Mouse (Mus musculus): ENCODE measurements around the gene Rps25.
A peak's percentile ranks its signal among the peaks of the same experiment; 100 is the strongest.
"Not testable (repeated sequence)": the region's sequence is repeated elsewhere in the genome, so short reads cannot be mapped to it uniquely, and the experiment has no call there.

Gene Rps25

DNA sequence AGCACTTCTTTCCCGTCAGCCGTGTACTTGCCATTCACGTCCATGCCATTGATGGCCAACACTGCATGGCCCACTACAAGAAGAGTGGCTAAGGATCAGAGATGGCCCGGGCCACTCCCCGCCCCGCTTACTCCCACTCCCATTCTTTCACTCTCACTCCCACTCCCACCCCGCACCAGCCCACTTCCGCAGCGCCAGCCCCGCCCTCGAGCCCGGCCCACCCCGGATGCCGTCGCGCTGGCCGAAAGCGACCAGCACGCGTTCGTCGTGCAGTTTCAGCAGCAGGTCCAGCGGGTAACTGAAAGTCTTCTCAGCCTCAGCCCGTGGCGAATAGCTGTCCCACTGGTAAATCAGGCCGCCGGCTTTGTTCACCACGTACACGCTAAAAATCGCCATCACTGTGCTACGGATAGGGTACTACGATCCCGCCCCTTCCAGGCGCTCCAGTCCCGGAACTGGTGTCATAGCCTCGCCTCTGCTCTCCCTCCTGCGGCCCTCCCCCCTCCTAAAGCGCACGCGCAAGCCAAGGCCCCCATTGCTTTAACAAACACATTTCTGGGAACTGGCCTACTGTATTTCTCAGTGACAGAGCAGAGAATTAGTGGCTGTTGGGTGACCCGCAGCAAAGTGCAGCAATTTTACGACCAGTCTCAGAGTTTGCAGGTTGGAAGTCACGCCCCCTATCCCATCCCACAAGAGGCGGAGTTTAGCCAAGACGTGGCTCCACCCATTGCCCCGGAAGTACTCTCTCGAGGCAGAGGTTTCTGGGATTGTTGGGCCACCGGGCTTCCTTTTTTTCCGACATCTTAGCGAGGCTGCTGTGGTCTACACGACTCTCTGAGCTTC lies at the start of gene Rps25, which contains the start of gene Trappc4:
TSS of gene Rps25 (plus strand) at position 234 of the 846 bp plus-strand sequence.
TSS of gene Trappc4 (minus strand) at position 695 of the 846 bp plus-strand sequence.
- peak; percentile 100 for DNase-seq

DNA sequence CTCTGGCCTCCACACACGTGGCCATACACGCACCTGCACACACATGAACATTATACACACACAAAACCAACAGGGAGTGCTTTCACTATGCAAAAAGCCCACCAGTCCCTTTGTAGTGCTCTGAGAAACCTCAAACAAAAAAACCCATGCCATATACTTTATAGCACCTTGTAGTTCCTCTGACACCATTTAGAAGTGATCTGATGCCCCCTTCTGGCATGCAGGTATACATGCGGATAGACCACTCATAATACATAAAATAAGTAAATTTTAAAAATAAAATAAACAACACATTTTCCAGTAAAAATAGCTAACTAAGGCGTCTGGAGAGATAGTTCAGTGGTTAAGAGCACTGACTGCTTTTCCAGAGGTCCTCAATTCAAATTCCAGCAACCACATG lies 49.7 kb upstream of the Rps25 start:
- no peak for DNase-seq

DNA sequence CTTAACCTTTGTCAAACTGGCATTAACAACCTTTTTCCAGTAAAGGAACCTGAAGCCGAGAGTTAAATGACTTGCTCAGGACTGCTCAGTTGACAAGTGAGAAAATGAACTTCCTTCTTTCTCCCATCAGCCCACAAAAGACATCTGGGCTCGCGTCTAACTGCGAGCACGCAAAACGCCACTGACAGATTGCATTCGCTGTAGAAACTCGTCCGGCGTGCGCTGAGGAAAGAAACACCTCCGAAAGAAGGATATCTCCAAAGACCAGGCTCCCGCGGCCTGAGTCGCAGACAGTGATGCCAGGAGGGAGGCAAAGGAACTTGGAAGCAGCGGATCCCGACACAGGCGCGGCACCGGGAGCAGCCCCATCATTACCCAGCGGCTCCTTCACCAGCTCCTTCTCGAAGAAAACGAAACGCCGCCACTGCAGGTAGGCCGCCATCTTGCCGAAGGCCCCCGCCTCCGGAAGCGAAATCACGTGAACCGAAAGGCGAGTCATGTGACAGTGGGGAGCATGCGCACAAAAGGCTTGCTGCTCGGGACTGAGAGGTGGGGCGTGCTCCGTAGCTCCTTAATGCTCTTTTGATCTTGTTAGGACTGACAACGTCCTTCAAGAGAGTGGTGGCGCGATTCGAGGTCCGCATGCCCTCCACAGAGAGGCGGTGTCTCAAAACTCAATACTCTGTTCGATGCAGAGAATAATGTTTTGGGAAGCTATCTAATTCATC lies 45.6 kb upstream of the Rps25 start, which contains the start of gene Vps11:
TSS of gene Vps11 (minus strand) at position 481 of the 728 bp plus-strand sequence.
- DNase-seq = peak; percentile 99

DNA sequence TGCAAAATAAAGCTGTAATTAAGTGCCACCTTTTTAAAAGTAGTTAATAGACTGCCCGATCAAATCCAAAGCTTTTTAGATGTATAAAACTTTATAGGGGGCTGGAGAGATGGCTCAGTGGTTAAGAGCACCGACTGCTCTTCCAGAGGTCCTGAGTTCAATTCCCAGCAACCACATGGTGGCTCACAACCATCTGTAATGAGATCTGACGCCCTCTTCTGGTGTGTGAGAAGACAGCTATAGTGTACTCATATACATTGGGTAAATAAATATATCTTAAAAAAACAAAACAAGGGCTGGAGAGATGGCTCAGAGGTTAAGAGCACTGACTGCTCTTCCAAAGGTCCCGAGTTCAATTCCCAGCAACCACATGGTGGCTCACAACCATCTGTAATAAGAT lies 45.0 kb upstream of the Rps25 start:
- DNase-seq = not testable (repeated sequence)

DNA sequence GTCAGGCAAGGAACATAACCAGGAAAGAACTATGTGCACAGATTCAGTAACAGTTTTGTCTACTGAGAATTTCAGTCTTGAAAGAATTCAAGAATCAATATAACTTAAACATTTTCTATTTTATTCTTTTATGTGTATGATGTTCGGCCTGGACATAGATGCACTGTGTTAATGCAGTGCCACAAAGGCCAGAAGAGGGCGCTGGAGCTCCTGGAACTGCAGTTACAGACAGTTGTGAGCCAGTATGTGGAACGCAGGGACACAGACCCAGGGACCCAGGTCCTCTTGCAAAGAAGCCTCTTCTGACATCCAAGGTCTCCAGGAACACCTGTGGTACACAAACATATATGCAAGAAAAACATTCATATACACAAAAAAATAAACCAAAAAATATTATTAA lies 42.5 kb upstream of the Rps25 start:
- no peak for DNase-seq

GRCm38 (mm10) chr9:44373386-44373785 lies 33.6 kb upstream of the Rps25 start:
- DNase-seq = no peak

- DNase-seq = no peak
These were observed 30.8 kb upstream of the Rps25 start for GRCm38 (mm10) chr9:44376141-44376540.

DNA sequence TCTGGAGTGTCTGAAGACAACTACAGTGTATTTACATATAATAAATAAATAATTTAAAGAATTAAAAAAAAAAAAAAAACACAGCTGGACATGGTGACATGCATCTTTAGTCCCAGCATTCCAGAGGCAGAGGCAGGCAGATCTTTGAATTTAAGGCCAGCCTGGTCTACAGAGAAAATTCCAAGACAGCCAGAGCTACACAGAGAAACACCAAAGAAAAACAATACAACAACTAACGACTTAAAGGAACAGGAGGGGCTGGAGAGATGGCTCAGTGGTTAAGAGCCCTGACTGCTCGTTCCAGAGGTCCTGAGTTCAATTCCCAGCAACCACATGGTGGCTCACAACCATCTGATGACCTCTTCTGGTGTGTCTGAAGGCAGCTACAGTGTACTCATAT lies 29.6 kb upstream of the Rps25 start:
- peak; percentile 61 for DNase-seq

GRCm38 (mm10) chr9:44378153-44378730 lies 28.7 kb upstream of the Rps25 start:
- no peak for DNase-seq

- DNase-seq = peak; percentile 100
These were observed 27.7 kb upstream of the Rps25 start, which contains the start of gene Hyou1 for GRCm38 (mm10) chr9:44379054-44379834. TSS of gene Hyou1 (plus strand) at chr9:44379490.

GRCm38 (mm10) chr9:44379862-44380261 lies 27.1 kb upstream of the Rps25 start:
- DNase-seq = no peak

DNA sequence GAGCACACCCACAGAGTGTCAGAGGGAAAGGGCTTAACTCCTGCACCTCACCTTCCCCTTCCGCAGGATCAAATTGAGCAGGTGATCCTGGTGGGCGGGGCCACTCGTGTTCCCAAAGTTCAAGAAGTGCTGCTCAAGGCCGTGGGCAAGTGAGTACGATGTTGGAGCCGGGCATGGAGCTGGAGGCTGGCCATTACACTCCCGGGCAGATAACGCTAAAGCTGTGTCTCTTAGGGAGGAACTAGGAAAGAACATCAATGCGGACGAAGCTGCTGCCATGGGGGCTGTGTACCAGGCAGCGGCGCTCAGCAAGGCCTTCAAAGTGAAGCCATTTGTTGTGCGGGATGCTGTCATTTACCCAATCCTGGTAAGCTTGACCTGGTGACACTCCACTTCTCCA lies 22.3 kb upstream of the Rps25 start:
- peak; percentile 74 for DNase-seq

DNA sequence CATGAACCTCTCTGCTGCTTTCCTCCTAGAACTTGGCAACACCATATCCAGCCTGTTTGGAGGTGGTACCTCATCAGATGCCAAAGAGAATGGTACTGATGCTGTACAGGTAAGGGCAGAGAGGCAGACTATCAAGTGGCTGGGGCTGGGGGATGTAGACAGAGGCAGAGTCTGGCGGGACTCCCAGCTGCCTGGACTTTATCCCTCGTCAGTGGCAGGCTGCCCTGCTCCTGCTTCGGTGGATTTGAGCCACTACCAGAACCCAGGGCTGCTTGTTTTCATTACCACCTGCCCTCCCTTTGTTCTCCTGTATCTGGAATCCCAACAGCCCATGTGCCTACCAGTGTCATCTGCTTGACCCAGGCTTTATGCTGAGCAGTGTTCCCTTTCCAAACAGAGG lies 19.7 kb upstream of the Rps25 start:
- peak; percentile 80 for DNase-seq

DNA sequence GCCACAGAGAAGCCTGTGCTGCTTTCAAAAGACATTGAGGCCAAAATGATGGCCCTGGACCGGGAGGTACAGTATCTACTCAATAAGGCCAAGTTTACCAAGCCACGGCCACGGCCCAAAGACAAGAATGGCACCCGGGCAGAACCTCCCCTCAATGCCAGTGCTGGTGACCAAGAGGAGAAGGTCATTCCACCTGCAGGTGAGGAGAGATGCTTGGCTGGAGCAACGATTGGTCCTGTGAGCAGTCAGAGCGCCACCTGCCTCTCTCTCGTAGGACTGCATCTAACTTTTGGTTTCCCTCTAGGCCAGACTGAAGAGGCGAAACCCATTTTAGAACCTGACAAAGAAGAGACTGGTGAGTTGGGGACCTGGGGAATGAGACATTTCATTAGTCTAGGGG lies 17.7 kb upstream of the Rps25 start:
- peak; percentile 92 for DNase-seq

GRCm38 (mm10) chr9:44391466-44391865 lies 15.5 kb upstream of the Rps25 start:
- peak; percentile 93 for DNase-seq

- DNase-seq = peak; percentile 100
These were observed 10.1 kb upstream of the Rps25 start, which contains the start of gene Slc37a4 for GRCm38 (mm10) chr9:44396684-44397411. TSS of gene Slc37a4 (plus strand) at chr9:44396852.

GRCm38 (mm10) chr9:44398087-44398486 lies 8.9 kb upstream of the Rps25 start:
- peak; percentile 90 for DNase-seq

DNA sequence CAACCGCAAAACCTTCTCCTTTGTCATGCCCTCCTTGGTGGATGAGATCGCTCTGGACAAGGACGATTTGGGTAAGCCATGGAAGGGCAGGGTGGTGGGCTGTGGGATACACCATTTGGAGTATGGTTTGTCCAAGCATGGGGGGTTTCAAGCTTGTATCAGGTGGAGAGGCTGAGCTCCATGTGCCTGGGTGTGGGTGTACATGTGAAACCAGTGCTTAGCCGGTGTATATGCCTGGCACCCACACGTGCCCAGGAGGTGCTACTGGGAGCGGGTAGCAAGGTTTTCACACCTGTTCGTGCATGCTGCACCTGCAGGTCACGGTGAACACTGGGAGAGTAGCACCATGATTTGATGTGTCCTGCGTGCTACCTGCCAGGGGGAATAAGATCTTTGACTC lies 8.4 kb upstream of the Rps25 start:
- DNase-seq = peak; percentile 92

- DNase-seq = peak; percentile 93
These were observed 7.7 kb upstream of the Rps25 start for GRCm38 (mm10) chr9:44399114-44399794.

GRCm38 (mm10) chr9:44399795-44400114 lies 7.2 kb upstream of the Rps25 start:
- DNase-seq = peak; percentile 94

- peak; percentile 97 for DNase-seq
These were observed 5.9 kb upstream of the Rps25 start for GRCm38 (mm10) chr9:44401081-44401480.
